Mouse (Mus musculus): ENCODE results near the gene Bmp6.

- TF ChIP-seq CTCF (IDR thresholded peaks at IDR 0.05; ENCODE audit: low read depth, low read length) = no peak
- TF ChIP-seq POLR2A (IDR thresholded peaks at IDR 0.05; ENCODE audit: insufficient read depth, low read length) = no peak
- no peak for TF ChIP-seq EP300 (IDR thresholded peaks at IDR 0.05; ENCODE audit: insufficient read depth, low read depth, low read length)
Observed at GRCm38 (mm10) chr13:38511979-38512378, 167.1 kb downstream of the Bmp6 start.

Data from ES-Bruce4 (cell line).